Mouse (Mus musculus): ENCODE results near the gene Nubp1. TPM values are rescaled to one million over a fixed set of nuclear protein-coding genes. Genes with fewer than 3 reads are reported as not detected.

The Nubp1 gene
- polyA plus RNA-seq, 1 experiment = 34.4 TPM

GRCm38 (mm10) chr16:10415976-10416375, 4.2 kb downstream of the Nubp1 start:
- DNase-seq (ENCODE audit: low read depth, low spot score) = no peak
- WGBS = 82% methylated on average over 6 of the region's 6 CpGs

- DNase-seq (ENCODE audit: low read depth, low spot score) = no peak
- WGBS = 93% methylated on average over 4 of the region's 4 CpGs
Measured at GRCm38 (mm10) chr16:10416866-10417265, 5.1 kb downstream of the Nubp1 start.

GRCm38 (mm10) chr16:10417723-10418259, 6.0 kb downstream of the Nubp1 start:
- WGBS = 87% methylated on average over 9 of the region's 9 CpGs
- DNase-seq (ENCODE audit: low read depth, low spot score) = no peak

- 94% methylated on average over 9 of the region's 9 CpGs for WGBS
- DNase-seq (ENCODE audit: low read depth, low spot score) = no peak
Measured at GRCm38 (mm10) chr16:10420447-10421054, 8.8 kb downstream of the Nubp1 start.

- DNase-seq (ENCODE audit: low read depth, low spot score) = no peak
- 68% methylated on average over 1 of the region's 1 CpGs for WGBS
Measured at GRCm38 (mm10) chr16:10431911-10432310, 20.2 kb downstream of the Nubp1 start.

- WGBS = 79% methylated on average over 4 of the region's 4 CpGs
- DNase-seq (ENCODE audit: low read depth, low spot score) = no peak
Measured at GRCm38 (mm10) chr16:10432387-10432786, 20.6 kb downstream of the Nubp1 start.

- WGBS = 86% methylated on average over 5 of the region's 5 CpGs
- DNase-seq (ENCODE audit: low read depth, low spot score) = no peak
Measured at GRCm38 (mm10) chr16:10433344-10433743, 21.6 kb downstream of the Nubp1 start.

- WGBS = 78% methylated on average over 6 of the region's 6 CpGs
- DNase-seq (ENCODE audit: low read depth, low spot score) = no peak
Measured at GRCm38 (mm10) chr16:10436166-10436565, 24.4 kb downstream of the Nubp1 start.

- no peak for DNase-seq (ENCODE audit: low read depth, low spot score)
- 48% methylated on average over 5 of the region's 5 CpGs for WGBS
Measured at GRCm38 (mm10) chr16:10438055-10438454, 26.3 kb downstream of the Nubp1 start.

GRCm38 (mm10) chr16:10441328-10441727, 29.6 kb downstream of the Nubp1 start:
- WGBS = 78% methylated on average over 6 of the region's 6 CpGs

GRCm38 (mm10) chr16:10441761-10442160, 30.0 kb downstream of the Nubp1 start:
- DNase-seq (ENCODE audit: low read depth, low spot score) = no peak
- WGBS = 82% methylated on average over 4 of the region's 4 CpGs

More at GRCm38 (mm10) chr16:10441328-10441727, 29.6 kb downstream of the Nubp1 start:
- no peak for DNase-seq (ENCODE audit: low read depth, low spot score)

GRCm38 (mm10) chr16:10443723-10444122, 32.0 kb downstream of the Nubp1 start:
- DNase-seq (ENCODE audit: low read depth, low spot score) = no peak

- WGBS = 51% methylated on average over 13 of the region's 13 CpGs
- DNase-seq (ENCODE audit: low read depth, low spot score) = no peak
Measured at GRCm38 (mm10) chr16:10446573-10447263, 35.0 kb downstream of the Nubp1 start.

- WGBS = 31% methylated on average over 12 of the region's 12 CpGs
- DNase-seq (ENCODE audit: low read depth, low spot score) = no peak
Measured at GRCm38 (mm10) chr16:10447264-10447594, 35.5 kb downstream of the Nubp1 start, which contains the start of gene Tvp23a. Tvp23a (minus strand) TSS chr16:10447362.

GRCm38 (mm10) chr16:10447781-10448180, 36.0 kb downstream of the Nubp1 start:
- no peak for DNase-seq (ENCODE audit: low read depth, low spot score)
- 74% methylated on average over 2 of the region's 2 CpGs for WGBS

GRCm38 (mm10) chr16:10448931-10449330, 37.2 kb downstream of the Nubp1 start:
- no peak for DNase-seq (ENCODE audit: low read depth, low spot score)
- 71% methylated on average over 9 of the region's 9 CpGs for WGBS

GRCm38 (mm10) chr16:10451906-10452305, 40.2 kb downstream of the Nubp1 start:
- DNase-seq (ENCODE audit: low read depth, low spot score) = no peak
- WGBS = 41% methylated on average over 2 of the region's 2 CpGs

GRCm38 (mm10) chr16:10452445-10452896, 40.7 kb downstream of the Nubp1 start:
- 9% methylated on average over 8 of the region's 8 CpGs for WGBS
- DNase-seq (ENCODE audit: low read depth, low spot score) = no peak

GRCm38 (mm10) chr16:10453872-10454582, 42.3 kb downstream of the Nubp1 start:
- no peak for DNase-seq (ENCODE audit: low read depth, low spot score)
- WGBS = 32% methylated on average over 6 of the region's 6 CpGs

GRCm38 (mm10) chr16:10454583-10454974, 42.8 kb downstream of the Nubp1 start:
- WGBS = 16% methylated on average over 3 of the region's 3 CpGs
- DNase-seq (ENCODE audit: low read depth, low spot score) = no peak

Measured in large intestine, adult 2 months (tissue).